Mouse (Mus musculus): ENCODE measurements around the gene Lrrfip2. TPM values are rescaled to one million over a fixed set of nuclear protein-coding genes. Genes with fewer than 3 reads are reported as not detected.

Lrrfip2 gene
- polyA plus RNA-seq, 1 experiment from 2014 or later = 39.6 TPM

DNA sequence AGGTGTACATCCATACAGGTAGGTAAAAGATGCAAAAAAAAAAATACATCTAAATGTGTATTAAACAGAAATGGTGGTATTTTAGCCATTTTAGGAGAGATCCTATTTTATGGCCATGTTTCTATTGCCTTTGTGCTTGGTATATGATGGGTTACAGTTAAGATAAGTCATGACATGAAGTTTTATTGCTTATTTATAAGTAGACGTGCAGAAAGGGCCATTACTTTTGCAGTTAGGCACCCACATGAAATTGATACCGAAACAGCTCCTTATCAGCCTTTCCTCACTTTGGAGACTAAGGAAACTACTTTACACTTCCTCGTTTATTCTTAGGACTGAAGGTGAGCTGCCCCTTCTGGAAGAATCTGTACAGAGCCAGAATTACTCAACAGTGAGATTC lies 9.5 kb upstream of the Lrrfip2 start:
- Histone ChIP-seq H3K4me1 (ENCODE audit: insufficient read depth) (no peaks in the 10 kb centered on the region), H3K27me3 (ENCODE audit: insufficient read depth, low read length) (no peaks in the 10 kb centered on the region), H3K9me3 (ENCODE audit: low read depth, low read length) (no peaks in the 10 kb centered on the region), H3K36me3 (ENCODE audit: insufficient read depth) (no peaks in the 10 kb centered on the region), H3K27ac (ENCODE audit: low read depth) (no peak overlapping the region), H3K4me3 (ENCODE audit: low read depth, low read length) (no peak overlapping the region), H3K4me2 (no peak overlapping the region), H3K9ac (no peak overlapping the region)
- no peak for TF ChIP-seq CTCF (IDR thresholded peaks at IDR 0.05; ENCODE audit: low read depth)
- 49% methylated on average over 3 of the region's 3 CpGs for WGBS
- no peak for ATAC-seq (ENCODE audit: insufficient read depth)
- DNase-seq = no peak

GRCm38 (mm10) chr9:111117794-111118251 lies 431 bp downstream of the Lrrfip2 start:
- H3K36me3 ChIP-seq (ENCODE audit: insufficient read depth) = no peaks in the 10 kb centered on the region

DNA sequence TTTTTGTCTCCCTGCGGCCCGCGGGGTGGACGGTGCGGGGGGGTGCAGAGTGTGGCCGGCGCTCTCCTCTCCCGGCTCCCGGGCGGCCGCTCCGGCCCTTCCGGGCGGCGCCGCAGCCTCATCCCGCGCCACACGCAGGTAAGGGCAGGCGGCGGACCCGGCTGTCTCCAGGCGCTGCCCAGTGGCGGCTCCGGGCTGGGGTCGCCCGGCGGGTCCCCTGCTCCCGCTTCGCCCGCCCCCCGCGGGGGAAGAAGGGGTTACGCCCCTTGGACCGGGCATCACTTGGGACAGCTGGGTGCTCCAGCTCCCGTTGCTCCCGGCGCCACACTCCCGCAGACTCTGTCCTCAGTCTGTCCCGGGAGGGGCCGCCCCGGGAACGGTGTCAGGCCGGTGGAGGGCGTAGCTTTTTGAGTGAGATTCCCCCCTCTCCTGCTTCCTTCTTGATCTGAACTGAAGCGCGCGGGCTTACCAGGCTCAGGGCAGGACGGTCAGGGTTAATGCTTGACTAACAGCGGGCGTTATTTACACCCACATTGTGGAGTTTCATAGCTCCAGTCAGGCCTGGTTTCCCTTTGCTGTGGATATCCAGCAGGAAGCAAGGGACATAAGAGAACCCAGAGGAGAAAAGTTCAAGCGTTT lies 979 bp downstream of the Lrrfip2 start:
- DNase-seq = peak; percentile 63
- peaks cover 8% of the 10 kb centered on the region; the same call in 1 of the 2 replicates for H3K4me1 ChIP-seq (ENCODE audit: insufficient read depth)
- 0% methylated on average over 35 of the region's 52 CpGs for WGBS
- 0 out of 2 replicates have a peak, but pooled peaks cover under 1% of the 10 kb centered on the region for H3K36me3 ChIP-seq (ENCODE audit: insufficient read depth)
- H3K27me3 ChIP-seq (ENCODE audit: insufficient read depth, low read length) = no peaks in the 10 kb centered on the region
- ATAC-seq (ENCODE audit: insufficient read depth) = peak; percentile 87
- peak overlapping the region; percentile 80 for H3K27ac ChIP-seq (ENCODE audit: low read depth)
- H3K4me2 ChIP-seq = peak overlapping the region; percentile 88
- no peak; the same call in 1 of the 2 replicates for TF ChIP-seq CTCF (IDR thresholded peaks at IDR 0.05; ENCODE audit: low read depth)
- H3K9me3 ChIP-seq (ENCODE audit: low read depth, low read length) = no peaks in the 10 kb centered on the region
- peak overlapping the region; percentile 83 for H3K9ac ChIP-seq
- peak overlapping the region; percentile 97 for H3K4me3 ChIP-seq (ENCODE audit: low read depth, low read length)

More at GRCm38 (mm10) chr9:111117794-111118251, 431 bp downstream of the Lrrfip2 start:
- Histone ChIP-seq H3K4me2 (peak overlapping the region; percentile 88), H3K4me3 (ENCODE audit: low read depth, low read length) (peak overlapping the region; percentile 97), H3K27ac (ENCODE audit: low read depth) (peak overlapping the region; percentile 80), H3K4me1 (ENCODE audit: insufficient read depth) (peaks cover 8% of the 10 kb centered on the region; the same call in 1 of the 2 replicates), H3K9me3 (ENCODE audit: low read depth, low read length) (no peaks in the 10 kb centered on the region), H3K9ac (peak overlapping the region; percentile 83), H3K27me3 (ENCODE audit: insufficient read depth, low read length) (no peaks in the 10 kb centered on the region)
- no peak for TF ChIP-seq CTCF (IDR thresholded peaks at IDR 0.05; ENCODE audit: low read depth)
- peak; percentile 89 for DNase-seq
- WGBS = under 1% methylated on average over 56 of the region's 56 CpGs
- peak; percentile 95 for ATAC-seq (ENCODE audit: insufficient read depth)

DNA sequence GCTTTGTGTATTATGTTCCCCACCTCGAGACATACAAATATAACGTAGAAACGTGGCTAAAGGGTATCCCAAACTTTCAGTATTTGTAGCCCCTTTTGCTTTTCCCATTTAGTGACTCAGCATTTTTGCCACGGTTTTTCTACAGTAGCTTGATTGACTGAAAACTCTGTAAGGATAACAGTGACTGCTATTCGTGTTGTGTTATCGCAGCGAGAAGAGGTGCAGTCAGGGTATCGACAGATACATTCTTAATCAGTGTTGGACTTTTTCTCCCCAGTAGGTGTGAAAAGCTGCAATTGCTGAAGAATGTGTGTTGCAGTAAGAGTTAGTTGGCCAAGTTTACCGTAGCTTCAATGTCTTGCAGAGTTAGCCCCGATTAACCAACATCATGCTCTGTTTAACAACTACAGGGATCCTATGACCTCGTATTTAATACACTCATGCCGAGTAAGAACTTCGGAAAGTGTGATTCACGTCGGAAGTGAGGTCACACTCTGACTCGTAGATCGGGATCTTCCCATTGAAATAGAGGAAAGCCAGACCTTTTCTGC lies 1.6 kb downstream of the Lrrfip2 start:
- no peak for TF ChIP-seq CTCF (IDR thresholded peaks at IDR 0.05; ENCODE audit: low read depth)
- peak; percentile 67 for DNase-seq

GRCm38 (mm10) chr9:111122446-111122845 lies 5.1 kb downstream of the Lrrfip2 start:
- Histone ChIP-seq H3K36me3 (ENCODE audit: insufficient read depth) (0 out of 2 replicates have a peak, but pooled peaks cover 5% of the 10 kb centered on the region), H3K27me3 (ENCODE audit: insufficient read depth, low read length) (no peaks in the 10 kb centered on the region), H3K9ac (no peak overlapping the region), H3K4me1 (ENCODE audit: insufficient read depth) (peaks cover 4% of the 10 kb centered on the region; the same call in 1 of the 2 replicates), H3K27ac (ENCODE audit: low read depth) (no peak overlapping the region), H3K4me2 (no peak overlapping the region), H3K4me3 (ENCODE audit: low read depth, low read length) (no peak overlapping the region), H3K9me3 (ENCODE audit: low read depth, low read length) (no peaks in the 10 kb centered on the region)
- no peak for TF ChIP-seq CTCF (IDR thresholded peaks at IDR 0.05; ENCODE audit: low read depth)
- 48% methylated on average over 5 of the region's 5 CpGs for WGBS
- DNase-seq (peak; percentile 39), ATAC-seq (ENCODE audit: insufficient read depth) (no peak)

More for the DNA sequence above, 1.6 kb downstream of the Lrrfip2 start:
- peaks cover 8% of the 10 kb centered on the region; the same call in 1 of the 2 replicates for H3K4me1 ChIP-seq (ENCODE audit: insufficient read depth)
- no peak for ATAC-seq (ENCODE audit: insufficient read depth)
- peak overlapping the region; percentile 88 for H3K4me2 ChIP-seq
- H3K9ac ChIP-seq = peak overlapping the region; percentile 83
- H3K36me3 ChIP-seq (ENCODE audit: insufficient read depth) = 0 out of 2 replicates have a peak, but pooled peaks cover 2% of the 10 kb centered on the region
- 4% methylated on average over 17 of the region's 17 CpGs for WGBS
- H3K27ac ChIP-seq (ENCODE audit: low read depth) = peak overlapping the region; percentile 80
- H3K27me3 ChIP-seq (ENCODE audit: insufficient read depth, low read length) = no peaks in the 10 kb centered on the region
- H3K9me3 ChIP-seq (ENCODE audit: low read depth, low read length) = no peaks in the 10 kb centered on the region
- peak overlapping the region; percentile 97 for H3K4me3 ChIP-seq (ENCODE audit: low read depth, low read length)

DNA sequence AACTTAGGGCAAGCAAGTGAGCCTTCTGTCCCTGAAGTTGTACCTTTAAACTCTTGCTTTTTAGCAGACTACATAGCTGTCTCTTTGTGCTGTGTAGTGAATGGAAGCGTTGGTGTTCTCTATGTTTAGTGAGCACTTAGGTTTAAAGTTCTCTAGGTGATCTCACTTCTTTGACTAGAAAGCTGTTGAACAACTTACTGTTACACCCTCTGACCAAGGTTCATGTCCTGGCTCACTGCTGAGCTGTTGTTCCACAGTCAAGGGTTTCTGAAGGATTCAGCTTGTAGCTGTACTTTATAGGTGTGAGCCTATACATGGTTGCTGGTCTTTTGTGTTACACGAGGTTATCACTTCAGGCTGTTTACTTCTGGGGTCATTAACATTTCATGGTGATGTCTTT lies 5.9 kb downstream of the Lrrfip2 start:
- Histone ChIP-seq H3K4me1 (ENCODE audit: insufficient read depth) (peaks cover 3% of the 10 kb centered on the region; the same call in 1 of the 2 replicates), H3K27me3 (ENCODE audit: insufficient read depth, low read length) (no peaks in the 10 kb centered on the region), H3K27ac (ENCODE audit: low read depth) (no peak overlapping the region), H3K36me3 (ENCODE audit: insufficient read depth) (0 out of 2 replicates have a peak, but pooled peaks cover 5% of the 10 kb centered on the region), H3K4me2 (no peak overlapping the region), H3K9me3 (ENCODE audit: low read depth, low read length) (no peaks in the 10 kb centered on the region), H3K4me3 (ENCODE audit: low read depth, low read length) (no peak overlapping the region), H3K9ac (no peak overlapping the region)
- no peak for ATAC-seq (ENCODE audit: insufficient read depth)
- no peak for DNase-seq
- TF ChIP-seq CTCF (IDR thresholded peaks at IDR 0.05; ENCODE audit: low read depth) = no peak
- 49% methylated on average over 2 of the region's 2 CpGs for WGBS

- H3K9ac ChIP-seq = no peak overlapping the region
- WGBS = 69% methylated on average over 4 of the region's 4 CpGs
- no peak for DNase-seq
Observed at GRCm38 (mm10) chr9:111124440-111124839, 7.0 kb downstream of the Lrrfip2 start.

More at GRCm38 (mm10) chr9:111124440-111124839, 7.0 kb downstream of the Lrrfip2 start:
- Histone ChIP-seq H3K27me3 (ENCODE audit: insufficient read depth, low read length) (no peaks in the 10 kb centered on the region), H3K9me3 (ENCODE audit: low read depth, low read length) (no peaks in the 10 kb centered on the region), H3K27ac (ENCODE audit: low read depth) (no peak overlapping the region), H3K4me3 (ENCODE audit: low read depth, low read length) (no peak overlapping the region), H3K4me2 (no peak overlapping the region), H3K36me3 (ENCODE audit: insufficient read depth) (0 out of 2 replicates have a peak, but pooled peaks cover 5% of the 10 kb centered on the region), H3K4me1 (ENCODE audit: insufficient read depth) (peaks cover 1% of the 10 kb centered on the region; the same call in 1 of the 2 replicates)
- ATAC-seq (ENCODE audit: insufficient read depth) = no peak
- TF ChIP-seq CTCF (IDR thresholded peaks at IDR 0.05; ENCODE audit: low read depth) = no peak

Data from lung, embryonic 14.5 days (tissue).